Mouse (Mus musculus) lung, adult 2 months (tissue): ENCODE data around the gene Pcdh10.

ENCODE experiments used
- CTCF ChIP-seq: fragments of 200-500 bp; IDR thresholded peaks from 2 replicates; pipeline ENCODE4 v1.5.1; 2011; ENCODE audit warnings: mild to moderate bottlenecking, low read length, control low read depth; ENCODE audit not compliant: insufficient read depth
- POLR2A ChIP-seq: fragments of 200-500 bp; IDR thresholded peaks from 2 replicates; pipeline ENCODE4 v1.6.1; 2011; ENCODE audit warnings: low read depth, mild to moderate bottlenecking, control low read depth, low read length, borderline replicate concordance; ENCODE audit errors: extremely low read depth

DNA sequence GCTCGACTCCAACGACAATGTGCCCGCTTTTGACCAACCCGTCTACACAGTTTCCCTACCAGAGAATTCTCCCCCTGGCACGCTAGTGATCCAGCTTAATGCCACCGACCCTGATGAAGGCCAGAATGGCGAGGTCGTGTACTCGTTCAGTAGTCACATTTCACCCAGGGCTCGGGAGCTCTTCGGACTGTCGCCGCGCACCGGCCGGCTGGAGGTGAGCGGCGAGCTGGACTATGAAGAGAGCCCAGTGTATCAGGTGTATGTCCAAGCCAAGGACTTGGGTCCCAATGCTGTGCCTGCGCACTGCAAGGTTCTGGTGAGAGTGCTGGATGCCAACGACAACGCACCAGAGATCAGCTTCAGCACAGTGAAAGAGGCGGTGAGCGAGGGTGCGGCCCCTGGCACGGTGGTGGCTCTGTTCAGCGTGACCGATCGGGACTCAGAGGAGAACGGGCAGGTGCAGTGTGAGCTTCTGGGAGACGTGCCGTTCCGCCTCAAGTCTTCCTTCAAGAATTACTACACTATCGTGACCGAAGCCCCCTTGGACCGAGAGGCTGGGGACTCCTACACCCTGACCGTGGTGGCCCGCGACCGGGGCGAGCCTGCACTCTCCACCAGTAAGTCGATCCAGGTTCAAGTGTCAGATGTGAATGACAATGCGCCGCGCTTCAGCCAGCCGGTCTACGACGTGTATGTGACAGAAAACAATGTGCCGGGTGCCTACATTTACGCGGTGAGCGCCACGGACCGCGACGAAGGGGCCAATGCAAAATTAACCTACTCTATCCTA is 2.0 kb downstream of the Pcdh10 start:
- TF ChIP-seq CTCF = no peak
- no peak for TF ChIP-seq POLR2A
